Mouse (Mus musculus) neural tube, embryonic 10.5 days (tissue): ENCODE measurements around the gene Hs6st1.

Experiments
- DNase-seq: peaks from one replicate; pipeline ENCODE4 v3.0.0-alpha.2; 2017; ENCODE audit warnings: low spot score; ENCODE audit errors: extremely low spot score

Gene Hs6st1

GRCm38 (mm10) chr1:36129126-36129525 lies 60.9 kb downstream of the Hs6st1 start:
- no peak for DNase-seq

- no peak for DNase-seq
Observed at GRCm38 (mm10) chr1:36129881-36130280, 61.7 kb downstream of the Hs6st1 start.

- DNase-seq: no peak
Observed at GRCm38 (mm10) chr1:36130307-36131035, 62.3 kb downstream of the Hs6st1 start.

- no peak for DNase-seq
Observed at GRCm38 (mm10) chr1:36131154-36131553, 63.0 kb downstream of the Hs6st1 start.

GRCm38 (mm10) chr1:36131766-36132165 lies 63.6 kb downstream of the Hs6st1 start:
- no peak for DNase-seq

GRCm38 (mm10) chr1:36132211-36132610 lies 64.0 kb downstream of the Hs6st1 start:
- DNase-seq: no peak

- no peak for DNase-seq
Observed at GRCm38 (mm10) chr1:36133041-36133440, 64.8 kb downstream of the Hs6st1 start.

GRCm38 (mm10) chr1:36133647-36134046 lies 65.4 kb downstream of the Hs6st1 start:
- DNase-seq: no peak

GRCm38 (mm10) chr1:36134584-36134983 lies 66.4 kb downstream of the Hs6st1 start:
- DNase-seq: peak; percentile 71

- DNase-seq: no peak
Observed at GRCm38 (mm10) chr1:36140311-36140710, 72.1 kb downstream of the Hs6st1 start.

- no peak for DNase-seq
Observed at GRCm38 (mm10) chr1:36145050-36145449, 76.8 kb downstream of the Hs6st1 start.

- no peak for DNase-seq
Observed at GRCm38 (mm10) chr1:36148809-36149208, 80.6 kb downstream of the Hs6st1 start.

- DNase-seq: no peak
Observed at GRCm38 (mm10) chr1:36149411-36149810, 81.2 kb downstream of the Hs6st1 start.
